Mouse (Mus musculus) gonadal fat pad, adult 2 months (tissue): ENCODE results near the gene Thrb. TPM values are rescaled to one million over a fixed set of nuclear protein-coding genes. Genes with fewer than 3 reads are reported as not detected.
"Not testable (repeated sequence)": the region's sequence is repeated elsewhere in the genome, so short reads cannot be mapped to it uniquely, and the experiment has no call there.

ENCODE experiments used
- DNase-seq: peaks from one replicate; pipeline ENCODE4 v3.0.0-alpha.2; 2012; ENCODE audit warnings: low read depth
- polyA plus RNA-seq: library from polyadenylated mRNA; depleted of rRNA; stranded (reverse); fragments of >200 nt; gene quantifications from 2 replicates; pipeline ENCODE4 v1.2.3, GENCODE M21; 2012

Thrb gene
- polyA plus RNA-seq, 1 experiment: 5.5 TPM

- not testable (repeated sequence) for DNase-seq
Measured at GRCm38 (mm10) chr14:17934779-17935178, 274.7 kb downstream of the Thrb start.

GRCm38 (mm10) chr14:17954038-17954437 is 294.0 kb downstream of the Thrb start:
- no peak for DNase-seq

- DNase-seq: no peak
Measured at GRCm38 (mm10) chr14:17959901-17960300, 299.8 kb downstream of the Thrb start.

- DNase-seq: no peak
Measured at GRCm38 (mm10) chr14:17967117-17967726, 307.2 kb downstream of the Thrb start.

GRCm38 (mm10) chr14:17972132-17972531 is 312.1 kb downstream of the Thrb start:
- no peak for DNase-seq

- DNase-seq: no peak
Measured at GRCm38 (mm10) chr14:17972665-17973064, 312.6 kb downstream of the Thrb start.

- no peak for DNase-seq
Measured at GRCm38 (mm10) chr14:17975786-17976185, 315.7 kb downstream of the Thrb start.

- no peak for DNase-seq
Measured at GRCm38 (mm10) chr14:17978259-17978658, 318.2 kb downstream of the Thrb start.

GRCm38 (mm10) chr14:17981258-17981657 is 321.2 kb downstream of the Thrb start:
- no peak for DNase-seq

GRCm38 (mm10) chr14:17982017-17982416 is 322.0 kb downstream of the Thrb start:
- no peak for DNase-seq

- no peak for DNase-seq
Measured at GRCm38 (mm10) chr14:17983390-17983789, 323.3 kb downstream of the Thrb start.

GRCm38 (mm10) chr14:17983839-17984238 is 323.8 kb downstream of the Thrb start:
- no peak for DNase-seq

GRCm38 (mm10) chr14:17988580-17988979 is 328.5 kb downstream of the Thrb start:
- no peak for DNase-seq

- DNase-seq: no peak
Measured at GRCm38 (mm10) chr14:17989182-17989581, 329.1 kb downstream of the Thrb start.

GRCm38 (mm10) chr14:17990186-17990585 is 330.1 kb downstream of the Thrb start:
- no peak for DNase-seq

GRCm38 (mm10) chr14:18001886-18002285 is 341.8 kb downstream of the Thrb start:
- no peak for DNase-seq

GRCm38 (mm10) chr14:18003686-18004085 is 343.6 kb downstream of the Thrb start:
- DNase-seq: no peak

GRCm38 (mm10) chr14:18008524-18008923 is 348.5 kb downstream of the Thrb start:
- DNase-seq: no peak

GRCm38 (mm10) chr14:18016604-18017003 is 356.5 kb downstream of the Thrb start:
- DNase-seq: no peak

- DNase-seq: no peak
Measured at GRCm38 (mm10) chr14:18020128-18020527, 360.1 kb downstream of the Thrb start.

- DNase-seq: no peak
Measured at GRCm38 (mm10) chr14:18020636-18021035, 360.6 kb downstream of the Thrb start.

- no peak for DNase-seq
Measured at GRCm38 (mm10) chr14:18021726-18022125, 361.7 kb downstream of the Thrb start.

GRCm38 (mm10) chr14:18022351-18022750 is 362.3 kb downstream of the Thrb start:
- DNase-seq: no peak

- no peak for DNase-seq
Measured at GRCm38 (mm10) chr14:18027867-18028266, 367.8 kb downstream of the Thrb start.
